Mouse (Mus musculus): ENCODE measurements around the gene Gorasp2.

GRCm38 (mm10) chr2:70614745-70615351 lies 46.5 kb upstream of the Gorasp2 start:
- TF ChIP-seq HCFC1 (IDR thresholded peaks at IDR 0.05; ENCODE audit: low read depth, low read length) (no peak; the same call in 1 of the 2 replicates), BHLHE40 (IDR thresholded peaks at IDR 0.05; ENCODE audit: low read depth, low read length) (peak; percentile 98), MAFK (IDR thresholded peaks at IDR 0.05; ENCODE audit: insufficient replicate concordance, low read length) (no peak), POLR2A (IDR thresholded peaks at IDR 0.05; ENCODE audit: low read depth, low read length) (no peak), EP300 (IDR thresholded peaks at IDR 0.05; ENCODE audit: low read length) (peak; percentile 84), MXI1 (IDR thresholded peaks at IDR 0.05; ENCODE audit: low read depth, low read length) (peak; percentile 36; the same call in 1 of the 2 replicates), MAX (IDR thresholded peaks at IDR 0.05; ENCODE audit: low read length) (peak; percentile 53; the same call in 1 of the 2 replicates), TBP (conservative IDR thresholded peaks at IDR 0.05; ENCODE audit: low read depth, low read length) (no peak), POLR2AphosphoS2 (IDR thresholded peaks at IDR 0.05; ENCODE audit: low read depth, low read length) (no peak), USF2 (conservative IDR thresholded peaks at IDR 0.05; ENCODE audit: low read depth, low read length) (peak; percentile 44; the same call in 1 of the 2 replicates)
